10 mouse cellular contexts compared by ENCODE assay signal in genomic region chr7:64631781-64632351, GRCm38 (mm10).
A peak's percentile ranks its signal among the peaks of the same experiment; 100 is the strongest.
DNase-seq lines count a peak whose midpoint lies in the region; ATAC-seq and TF ChIP-seq lines count a peak whose summit lies in the region.
"Had no signal": no experiment of that assay in that cellular context is flagged by ENCODE, and none has a peak within 500 bp of the region (broad histone marks: within the 10 kb centered on the region; RNA-seq: fewer than 3 reads in every experiment).

No protein-coding gene starts in this region.

- DNase-seq in kidney, adult 2 months: no peak
- peak; percentile 30 to 45 for DNase-seq in frontal cortex, postnatal 14 days (ENCODE audit: low spot score in 2 of 2)
- peak; percentile 63 to 70 for DNase-seq in left cerebral cortex, postnatal 36 days (ENCODE audit: low spot score in 2 of 2)
- peak; percentile 67 to 71 for DNase-seq in right cerebral cortex, adult 2 months (ENCODE audit: low spot score in 2 of 2)
- no peak for DNase-seq in testis, postnatal 14 days (ENCODE audit: low spot score)
- no peak for DNase-seq in heart, adult 9 months (ENCODE audit: low spot score in 2 of 2)
- DNase-seq in adrenal gland, adult 2 months: no peak

- H3K27ac ChIP-seq in kidney, embryonic 16.5 days (ENCODE audit: low read length): no peak overlapping the region
- no peak overlapping the region for H3K27ac ChIP-seq in kidney, adult 2 months (ENCODE audit: insufficient read depth, low read depth, low read length)

- no peaks in the 10 kb centered on the region for H3K27me3 ChIP-seq in kidney, embryonic 16.5 days (ENCODE audit: insufficient read depth, low read length)
- H3K27me3 ChIP-seq in kidney, adult 2 months (replicated peaks; ENCODE audit: control insufficient read depth, insufficient read depth, low read length): no peaks in the 10 kb centered on the region
- H3K27me3 ChIP-seq: embryonic facial prominence, embryonic 12.5 days had no signal

- H3K4me1 ChIP-seq in kidney, embryonic 16.5 days (ENCODE audit: insufficient read depth, low read length): peaks cover 6% of the 10 kb centered on the region; the same call in 1 of the 2 replicates
- no peaks in the 10 kb centered on the region for H3K4me1 ChIP-seq in kidney, adult 2 months (ENCODE audit: control insufficient read depth, insufficient read depth, low read length)

- TF ChIP-seq CTCF in kidney, adult 2 months (conservative IDR thresholded peaks at IDR 0.05; ENCODE audit: insufficient read depth, insufficient read length, low read depth, low read length): no peak

- no peaks in the 10 kb centered on the region for H3K36me3 ChIP-seq in kidney, embryonic 16.5 days (ENCODE audit: insufficient read depth, low read length)
- no peaks in the 10 kb centered on the region for H3K36me3 ChIP-seq in kidney, adult 2 months (ENCODE audit: control insufficient read depth, insufficient read depth, low read length)
- H3K36me3 ChIP-seq: embryonic facial prominence, embryonic 12.5 days had no signal

- 36% methylated on average over 6 of the region's 6 CpGs for WGBS in kidney, embryonic 16.5 days
- 62% methylated on average over 6 of the region's 6 CpGs for WGBS in kidney, adult 2 months

- intact Hi-C loops in left cerebral cortex, postnatal 36 days (cut with DNase I): no loop called here

- ATAC-seq in kidney, embryonic 16.5 days (ENCODE audit: low FRiP score, low TSS enrichment): peak; percentile 75; the same call in 1 of the 2 replicates
- ATAC-seq: inflammation-experienced regulatory T-cells, adult 6 months had no signal

- no peak overlapping the region for H3K4me2 ChIP-seq in kidney, embryonic 16.5 days (replicated peaks; ENCODE audit: low read depth, low read length)
- H3K4me2 ChIP-seq: embryonic facial prominence, embryonic 12.5 days had no signal

- no peaks in the 10 kb centered on the region for H3K9me3 ChIP-seq in kidney, embryonic 16.5 days (ENCODE audit: low read length)
- H3K9me3 ChIP-seq: embryonic facial prominence, embryonic 12.5 days had no signal

- TF ChIP-seq POLR2A in kidney, adult 2 months (IDR thresholded peaks at IDR 0.05; ENCODE audit: low read depth, low read length): no peak

- no peak overlapping the region for H3K9ac ChIP-seq in kidney, embryonic 16.5 days (replicated peaks; ENCODE audit: low read length)
- H3K9ac ChIP-seq: embryonic facial prominence, embryonic 12.5 days had no signal

- H3K4me3 ChIP-seq in kidney, embryonic 16.5 days (ENCODE audit: low read length): no peak overlapping the region
- H3K4me3 ChIP-seq in kidney, adult 2 months (ENCODE audit: insufficient read depth, low read depth, low read length): no peak overlapping the region
- H3K4me3 ChIP-seq: embryonic facial prominence, embryonic 12.5 days had no signal

Comparison
In these comparisons a context has a peak if more than half of its experiments do, and no peak if none do; other contexts are left out.
1. DNase-seq: peak in frontal cortex, postnatal 14 days (2 of 2), left cerebral cortex, postnatal 36 days (2 of 2) and right cerebral cortex, adult 2 months (2 of 2); none in kidney, adult 2 months (single experiment), testis, postnatal 14 days (single experiment), heart, adult 9 months (0 of 2) and adrenal gland, adult 2 months (single experiment).